Mouse (Mus musculus): ENCODE results near the gene Arfrp1. TPM values are rescaled to one million over a fixed set of nuclear protein-coding genes. Genes with fewer than 3 reads are reported as not detected.
A peak's percentile ranks its signal among the peaks of the same experiment; 100 is the strongest.

The Arfrp1 gene
- total and polyA plus RNA-seq, 2 experiments, result 10.1 to 15.0 TPM

DNA sequence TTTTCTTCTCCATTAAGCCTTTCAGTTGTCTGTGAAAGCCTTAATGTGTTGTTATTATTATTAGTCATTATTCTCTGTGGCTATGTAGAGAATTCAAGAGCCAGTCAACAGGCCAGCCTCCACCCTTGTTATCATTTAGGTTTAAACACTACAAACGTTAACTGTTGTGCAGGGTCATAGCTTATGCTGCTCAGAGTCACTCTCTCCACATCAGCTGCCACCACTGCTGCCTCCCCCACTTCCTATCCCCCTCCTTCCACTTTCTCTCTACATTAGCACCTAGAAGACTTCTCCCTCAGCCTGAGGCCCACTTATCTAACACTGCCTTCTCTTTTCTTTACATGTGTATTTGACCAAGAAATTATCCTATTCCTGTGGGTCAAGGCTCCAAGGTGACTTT, 36.3 kb upstream of the Arfrp1 start:
- Histone ChIP-seq H3K4me3 (ENCODE audit: insufficient read depth, low read depth, low read length) (no peak overlapping the region), H3K27ac (replicated peaks; ENCODE audit: insufficient read depth, low read depth, low read length) (no peak overlapping the region), H3K27me3 (ENCODE audit: control insufficient read depth, insufficient read depth, low read length) (no peaks in the 10 kb centered on the region), H3K9ac (ENCODE audit: low read depth, low read length) (no peak overlapping the region), H3K36me3 (ENCODE audit: control insufficient read depth, insufficient read depth, low read length) (no peaks in the 10 kb centered on the region; the same call in 1 of the 2 replicates), H3K79me2 (ENCODE audit: control insufficient read depth, insufficient read depth, low read length) (no peaks in the 10 kb centered on the region), H3K4me1 (ENCODE audit: control insufficient read depth, insufficient read depth, low read length) (no peaks in the 10 kb centered on the region)
- TF ChIP-seq POLR2A (IDR thresholded peaks at IDR 0.05; ENCODE audit: extremely low read depth, insufficient read depth, low read length), result no peak
- TF ChIP-seq CTCF (IDR thresholded peaks at IDR 0.05; ENCODE audit: low read depth, low read length), result no peak
- 23% methylated on average over 1 of the region's 1 CpGs for WGBS
- no peak for DNase-seq (ENCODE audit: extremely low read depth, low read depth, low spot score)

- H3K4me1 ChIP-seq (ENCODE audit: control insufficient read depth, insufficient read depth, low read length), result no peaks in the 10 kb centered on the region
- H3K27ac ChIP-seq (replicated peaks; ENCODE audit: insufficient read depth, low read depth, low read length), result no peak overlapping the region
- TF ChIP-seq CTCF (IDR thresholded peaks at IDR 0.05; ENCODE audit: low read depth, low read length) (no peak), POLR2A (IDR thresholded peaks at IDR 0.05; ENCODE audit: extremely low read depth, insufficient read depth, low read length) (no peak)
- 74% methylated on average over 5 of the region's 5 CpGs for WGBS
- H3K9ac ChIP-seq (ENCODE audit: low read depth, low read length), result no peak overlapping the region
- no peaks in the 10 kb centered on the region for H3K79me2 ChIP-seq (ENCODE audit: control insufficient read depth, insufficient read depth, low read length)
- H3K4me3 ChIP-seq (ENCODE audit: insufficient read depth, low read depth, low read length), result no peak overlapping the region
- H3K36me3 ChIP-seq (ENCODE audit: control insufficient read depth, insufficient read depth, low read length), result no peaks in the 10 kb centered on the region
- DNase-seq (ENCODE audit: extremely low read depth, low read depth, low spot score), result no peak
- no peaks in the 10 kb centered on the region for H3K27me3 ChIP-seq (ENCODE audit: control insufficient read depth, insufficient read depth, low read length)
These were observed 32.1 kb upstream of the Arfrp1 start for GRCm38 (mm10) chr2:181397207-181397761.

- H3K27me3 ChIP-seq (ENCODE audit: control insufficient read depth, insufficient read depth, low read length), result no peaks in the 10 kb centered on the region
- H3K36me3 ChIP-seq (ENCODE audit: control insufficient read depth, insufficient read depth, low read length), result no peaks in the 10 kb centered on the region
- H3K4me3 ChIP-seq (ENCODE audit: insufficient read depth, low read depth, low read length), result no peak overlapping the region
- DNase-seq (ENCODE audit: extremely low read depth, low read depth, low spot score), result no peak
- no peaks in the 10 kb centered on the region for H3K4me1 ChIP-seq (ENCODE audit: control insufficient read depth, insufficient read depth, low read length)
- no peak overlapping the region for H3K27ac ChIP-seq (replicated peaks; ENCODE audit: insufficient read depth, low read depth, low read length)
- H3K9ac ChIP-seq (ENCODE audit: low read depth, low read length), result no peak overlapping the region
- no peaks in the 10 kb centered on the region for H3K79me2 ChIP-seq (ENCODE audit: control insufficient read depth, insufficient read depth, low read length)
- 80% methylated on average over 3 of the region's 3 CpGs for WGBS
- TF ChIP-seq CTCF (IDR thresholded peaks at IDR 0.05; ENCODE audit: low read depth, low read length) (no peak), POLR2A (IDR thresholded peaks at IDR 0.05; ENCODE audit: extremely low read depth, insufficient read depth, low read length) (no peak)
These were observed 28.9 kb upstream of the Arfrp1 start for GRCm38 (mm10) chr2:181394086-181394485.

DNA sequence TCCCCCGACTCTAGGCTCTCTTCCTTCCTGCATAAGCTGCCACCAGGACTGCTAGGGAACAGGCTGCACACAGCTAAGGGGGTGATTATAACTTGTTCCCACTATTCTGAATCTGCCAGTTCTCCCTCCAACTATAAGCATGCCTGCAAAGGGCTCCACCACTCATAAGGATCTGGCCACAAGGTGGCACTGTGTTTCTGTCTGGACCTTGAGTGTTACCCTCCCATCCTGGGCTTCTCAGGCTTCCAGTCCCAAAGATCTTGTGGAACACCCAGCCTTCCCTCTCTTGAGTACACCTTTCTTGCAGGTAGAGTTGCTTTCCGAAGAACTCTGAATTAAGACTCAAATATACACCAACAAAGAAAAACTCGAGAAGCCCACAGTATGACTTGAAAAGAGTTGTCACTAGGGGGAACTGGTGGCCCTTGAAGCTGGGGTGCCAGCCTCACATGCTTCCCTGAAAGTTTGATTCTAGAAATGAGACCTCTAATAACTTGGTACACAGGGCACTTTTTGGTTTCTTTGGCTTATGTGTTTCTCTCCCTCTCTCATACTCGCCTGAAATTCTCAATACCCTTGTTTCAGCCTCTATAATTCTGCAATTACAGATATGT, 27.5 kb upstream of the Arfrp1 start:
- Histone ChIP-seq H3K27ac (replicated peaks; ENCODE audit: insufficient read depth, low read depth, low read length) (no peak overlapping the region), H3K4me1 (ENCODE audit: control insufficient read depth, insufficient read depth, low read length) (no peaks in the 10 kb centered on the region), H3K4me3 (ENCODE audit: insufficient read depth, low read depth, low read length) (no peak overlapping the region), H3K9ac (ENCODE audit: low read depth, low read length) (no peak overlapping the region), H3K27me3 (ENCODE audit: control insufficient read depth, insufficient read depth, low read length) (no peaks in the 10 kb centered on the region), H3K79me2 (ENCODE audit: control insufficient read depth, insufficient read depth, low read length) (no peaks in the 10 kb centered on the region), H3K36me3 (ENCODE audit: control insufficient read depth, insufficient read depth, low read length) (no peaks in the 10 kb centered on the region)
- 36% methylated on average over 4 of the region's 4 CpGs for WGBS
- no peak for TF ChIP-seq POLR2A (IDR thresholded peaks at IDR 0.05; ENCODE audit: extremely low read depth, insufficient read depth, low read length)
- peak; percentile 77 for TF ChIP-seq CTCF (IDR thresholded peaks at IDR 0.05; ENCODE audit: low read depth, low read length)
- peak; percentile 67 for DNase-seq (ENCODE audit: extremely low read depth, low read depth, low spot score)

DNA sequence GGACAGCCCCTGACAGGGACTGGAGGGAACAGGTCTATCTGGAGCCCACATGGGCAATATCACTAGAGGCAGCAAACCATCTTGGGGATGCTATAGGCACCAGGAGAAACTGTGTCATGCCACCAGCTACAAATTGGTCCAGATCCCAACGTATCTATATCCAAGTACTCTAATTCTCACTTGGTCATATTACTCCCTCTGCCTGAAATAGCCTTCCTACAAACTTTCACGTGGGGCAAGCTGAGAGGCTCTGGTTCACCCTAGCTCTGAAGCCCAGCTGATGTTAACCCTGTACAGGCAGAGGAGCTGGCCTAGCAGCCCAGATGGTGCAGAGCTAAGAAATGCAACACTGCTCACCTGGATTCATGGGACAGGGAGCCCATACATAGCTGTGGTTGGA, 26.3 kb upstream of the Arfrp1 start:
- H3K36me3 ChIP-seq (ENCODE audit: control insufficient read depth, insufficient read depth, low read length), result no peaks in the 10 kb centered on the region
- H3K27ac ChIP-seq (replicated peaks; ENCODE audit: insufficient read depth, low read depth, low read length), result no peak overlapping the region
- TF ChIP-seq POLR2A (IDR thresholded peaks at IDR 0.05; ENCODE audit: extremely low read depth, insufficient read depth, low read length) (no peak), CTCF (IDR thresholded peaks at IDR 0.05; ENCODE audit: low read depth, low read length) (no peak)
- H3K9ac ChIP-seq (ENCODE audit: low read depth, low read length), result no peak overlapping the region
- H3K4me3 ChIP-seq (ENCODE audit: insufficient read depth, low read depth, low read length), result no peak overlapping the region
- no peaks in the 10 kb centered on the region for H3K27me3 ChIP-seq (ENCODE audit: control insufficient read depth, insufficient read depth, low read length)
- H3K79me2 ChIP-seq (ENCODE audit: control insufficient read depth, insufficient read depth, low read length), result no peaks in the 10 kb centered on the region
- DNase-seq (ENCODE audit: extremely low read depth, low read depth, low spot score), result no peak
- no peaks in the 10 kb centered on the region for H3K4me1 ChIP-seq (ENCODE audit: control insufficient read depth, insufficient read depth, low read length)
- 65% methylated on average over 2 of the region's 2 CpGs for WGBS

- no peak overlapping the region for H3K27ac ChIP-seq (replicated peaks; ENCODE audit: insufficient read depth, low read depth, low read length)
- TF ChIP-seq CTCF (IDR thresholded peaks at IDR 0.05; ENCODE audit: low read depth, low read length), result no peak
- no peak for TF ChIP-seq POLR2A (IDR thresholded peaks at IDR 0.05; ENCODE audit: extremely low read depth, insufficient read depth, low read length)
- no peaks in the 10 kb centered on the region for H3K4me1 ChIP-seq (ENCODE audit: control insufficient read depth, insufficient read depth, low read length)
- no peaks in the 10 kb centered on the region for H3K36me3 ChIP-seq (ENCODE audit: control insufficient read depth, insufficient read depth, low read length)
- WGBS, result 93% methylated on average over 15 of the region's 15 CpGs
- no peak overlapping the region for H3K9ac ChIP-seq (ENCODE audit: low read depth, low read length)
- H3K4me3 ChIP-seq (ENCODE audit: insufficient read depth, low read depth, low read length), result no peak overlapping the region
- no peaks in the 10 kb centered on the region for H3K27me3 ChIP-seq (ENCODE audit: control insufficient read depth, insufficient read depth, low read length)
- DNase-seq (ENCODE audit: extremely low read depth, low read depth, low spot score), result no peak
- H3K79me2 ChIP-seq (ENCODE audit: control insufficient read depth, insufficient read depth, low read length), result no peaks in the 10 kb centered on the region
These were observed 25.8 kb upstream of the Arfrp1 start for GRCm38 (mm10) chr2:181391022-181391421.
